Mouse (Mus musculus): ENCODE results near the gene Dact2.

The Dact2 gene

DNA sequence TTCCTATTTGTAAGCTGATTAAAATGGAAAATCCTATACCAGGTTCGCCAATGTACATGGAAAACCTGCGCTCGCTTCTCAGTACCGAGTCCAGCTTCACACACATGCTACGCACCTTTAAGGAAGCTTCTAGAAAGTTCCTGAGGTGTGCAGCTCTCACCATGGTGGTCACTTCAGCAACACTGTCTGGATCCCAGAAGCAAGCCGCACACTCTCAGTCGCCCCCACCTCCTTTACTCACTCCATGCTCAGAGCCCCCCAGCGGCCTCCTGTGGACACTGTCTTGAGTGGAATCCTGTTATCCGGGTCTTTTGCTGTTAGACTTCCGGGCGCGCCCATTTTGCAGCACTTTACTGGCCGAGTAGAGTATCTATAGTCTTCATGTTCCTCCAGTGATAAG is at the start of gene Dact2:
Gene Dact2 (minus strand): TSS at position 244 of the 400 bp plus-strand sequence.
- no peak for DNase-seq (ENCODE audit: low read depth, low spot score)

GRCm38 (mm10) chr17:14252456-14252855 is 48.4 kb upstream of the Dact2 start:
- DNase-seq (ENCODE audit: low read depth, low spot score): no peak

- no peak for DNase-seq (ENCODE audit: low read depth, low spot score)
These were observed 46.3 kb upstream of the Dact2 start for GRCm38 (mm10) chr17:14250401-14250800.

GRCm38 (mm10) chr17:14249595-14249994 is 45.5 kb upstream of the Dact2 start:
- no peak for DNase-seq (ENCODE audit: low read depth, low spot score)

- DNase-seq (ENCODE audit: low read depth, low spot score): no peak
These were observed 43.8 kb upstream of the Dact2 start for GRCm38 (mm10) chr17:14247931-14248330.

GRCm38 (mm10) chr17:14246266-14246665 is 42.2 kb upstream of the Dact2 start:
- DNase-seq (ENCODE audit: low read depth, low spot score): no peak

- DNase-seq (ENCODE audit: low read depth, low spot score): no peak
These were observed 40.3 kb upstream of the Dact2 start for GRCm38 (mm10) chr17:14244195-14244965.

DNA sequence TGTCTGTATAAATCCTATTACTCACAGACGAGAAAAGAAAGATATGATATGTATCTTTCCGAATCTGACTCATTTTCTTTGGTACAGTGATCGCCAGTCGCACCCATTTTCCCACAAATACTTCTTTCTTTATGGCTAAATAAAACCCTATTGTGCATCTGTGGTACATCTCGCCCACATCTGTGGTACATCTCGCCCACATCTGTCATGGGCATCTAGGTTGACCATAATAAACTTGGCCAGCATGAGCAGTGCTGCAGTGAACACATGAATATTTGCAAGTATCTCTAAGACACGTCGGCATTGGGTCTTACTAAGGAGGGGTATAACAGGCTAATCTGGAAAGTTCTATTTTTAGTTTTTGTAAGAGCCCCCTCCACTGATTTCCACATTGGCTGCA is 38.5 kb upstream of the Dact2 start:
- no peak for DNase-seq (ENCODE audit: low read depth, low spot score)

GRCm38 (mm10) chr17:14239960-14240359 is 35.9 kb upstream of the Dact2 start:
- DNase-seq (ENCODE audit: low read depth, low spot score): no peak

DNA sequence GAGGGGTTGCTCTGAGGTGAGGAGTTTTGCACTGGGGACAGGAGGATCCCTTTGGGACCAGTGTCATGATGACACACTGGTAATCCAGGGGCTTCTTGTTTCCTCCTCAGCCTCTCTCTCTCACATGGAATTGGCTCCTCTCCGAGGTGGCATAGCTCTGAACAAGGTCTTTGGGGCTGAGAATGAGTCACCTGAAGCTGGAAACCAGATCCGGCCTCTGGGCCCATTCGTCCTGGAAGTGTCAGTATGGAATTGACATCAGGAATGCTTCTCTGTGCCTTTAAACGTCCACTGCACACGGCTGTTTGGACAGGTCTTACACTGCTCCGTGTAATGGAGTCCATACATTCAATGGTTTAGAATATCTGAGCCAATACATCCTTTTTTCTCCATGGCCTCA is 33.0 kb upstream of the Dact2 start:
- DNase-seq (ENCODE audit: low read depth, low spot score): no peak

GRCm38 (mm10) chr17:14234774-14235389 is 30.8 kb upstream of the Dact2 start:
- DNase-seq (ENCODE audit: low read depth, low spot score): no peak

GRCm38 (mm10) chr17:14233658-14234057 is 29.6 kb upstream of the Dact2 start:
- no peak for DNase-seq (ENCODE audit: low read depth, low spot score)

DNA sequence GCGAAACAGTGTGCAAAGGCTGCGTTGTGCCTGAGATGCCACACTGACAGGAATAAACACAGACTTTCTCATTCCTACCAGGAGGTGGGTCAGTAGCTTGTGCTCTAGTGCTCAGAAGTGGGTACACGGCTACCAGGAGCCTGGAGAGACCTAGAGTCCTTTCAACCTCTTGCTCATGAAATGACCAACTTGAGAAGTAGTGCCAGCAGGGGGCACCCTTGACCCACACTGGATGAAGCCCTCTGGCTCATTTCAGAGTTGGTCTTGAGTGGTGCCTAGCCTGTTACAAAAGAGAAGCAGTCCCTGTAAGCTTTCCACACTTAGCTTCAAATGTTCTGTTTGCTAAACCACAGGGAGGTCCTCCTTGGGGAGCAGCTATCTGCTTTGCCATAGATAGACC is 28.5 kb upstream of the Dact2 start:
- DNase-seq (ENCODE audit: low read depth, low spot score): peak; percentile 20

DNA sequence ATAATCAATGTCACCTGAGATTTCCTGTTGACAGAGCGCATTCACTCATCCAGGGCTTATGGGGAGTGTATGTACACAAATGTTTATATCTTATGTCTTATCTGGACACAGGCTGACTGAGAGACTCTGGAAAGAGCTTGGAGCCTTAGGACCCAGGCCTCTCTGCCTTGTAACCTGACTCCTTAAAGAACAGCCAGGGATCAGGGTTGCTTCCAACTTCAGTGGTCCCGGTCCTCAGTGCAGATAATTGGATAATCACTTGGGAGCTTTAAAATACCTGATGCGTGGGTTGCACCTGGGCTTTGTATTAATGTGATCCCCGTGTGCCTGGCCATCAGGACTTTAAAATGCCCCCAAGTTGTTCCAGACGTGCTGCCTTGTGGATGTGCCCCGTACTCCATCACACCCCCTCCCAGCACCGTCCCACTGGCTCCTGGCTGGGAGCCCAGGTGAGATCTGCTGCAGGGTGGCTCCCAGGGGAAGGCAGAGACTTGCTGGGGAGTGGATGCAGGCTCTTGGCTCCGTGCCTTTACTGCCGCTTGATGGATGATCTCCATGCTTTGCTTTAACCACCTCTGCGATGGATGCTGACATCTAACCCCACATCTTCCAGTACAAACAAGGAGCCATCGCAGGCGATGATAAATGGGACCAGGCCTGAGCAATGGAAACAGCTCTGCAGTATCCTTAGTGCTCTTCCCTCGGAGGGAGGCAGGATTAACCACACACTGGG is 26.8 kb upstream of the Dact2 start:
- DNase-seq (ENCODE audit: low read depth, low spot score): no peak

- DNase-seq (ENCODE audit: low read depth, low spot score): no peak
These were observed 24.3 kb upstream of the Dact2 start for GRCm38 (mm10) chr17:14228381-14228780.

GRCm38 (mm10) chr17:14227601-14228000 is 23.5 kb upstream of the Dact2 start:
- DNase-seq (ENCODE audit: low read depth, low spot score): no peak

DNA sequence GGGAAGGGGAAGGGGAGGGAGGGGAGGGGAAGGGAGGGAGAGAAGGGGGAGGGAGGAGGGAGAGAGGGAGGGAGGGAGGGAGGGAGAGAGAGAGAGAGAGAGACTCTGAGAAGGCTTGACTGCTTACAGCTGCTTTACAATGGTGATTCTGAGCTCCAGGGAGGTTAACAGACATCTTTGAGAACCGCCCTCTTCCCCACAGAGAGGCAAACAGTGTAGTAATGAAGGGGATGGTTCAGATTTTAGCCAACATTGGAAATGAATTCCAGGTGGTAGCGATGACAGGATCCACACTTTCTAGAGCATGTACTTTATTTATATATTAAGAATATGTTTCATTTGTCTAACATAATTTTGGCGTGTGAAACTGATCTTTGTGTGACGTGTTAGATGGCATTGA is 22.7 kb upstream of the Dact2 start:
- no peak for DNase-seq (ENCODE audit: low read depth, low spot score)

- no peak for DNase-seq (ENCODE audit: low read depth, low spot score)
These were observed 22.0 kb upstream of the Dact2 start for GRCm38 (mm10) chr17:14225982-14226652.

- no peak for DNase-seq (ENCODE audit: low read depth, low spot score)
These were observed 17.9 kb upstream of the Dact2 start for GRCm38 (mm10) chr17:14221893-14222615.

DNA sequence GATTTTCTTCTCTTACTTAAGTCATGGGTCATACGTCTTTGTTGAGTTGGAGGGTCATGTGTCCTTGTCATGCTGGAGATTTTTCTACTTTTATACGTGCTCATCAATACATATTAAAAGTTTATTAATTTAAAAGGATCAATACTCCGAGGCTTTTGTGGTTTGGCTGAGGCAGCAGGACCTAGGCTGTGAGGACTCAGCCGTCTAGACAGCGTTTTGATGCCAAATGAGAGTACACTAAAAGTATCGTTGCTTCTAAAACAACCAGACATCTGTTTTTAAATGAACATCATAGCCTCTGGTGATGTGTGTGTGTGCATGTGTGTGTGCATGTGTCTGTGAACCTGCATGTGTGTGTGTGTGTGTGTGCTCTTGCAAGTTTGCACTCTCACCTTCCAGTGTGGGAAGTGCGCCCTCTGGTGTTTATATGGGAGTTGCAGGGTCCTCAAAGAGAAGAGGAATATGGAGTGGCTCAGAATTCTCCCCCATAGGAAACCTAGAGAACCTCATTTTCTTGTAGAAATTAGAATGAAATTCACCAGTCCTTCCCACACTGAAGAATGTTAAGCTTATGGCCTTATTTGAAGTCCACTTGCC is 16.6 kb upstream of the Dact2 start:
- DNase-seq (ENCODE audit: low read depth, low spot score): no peak

GRCm38 (mm10) chr17:14213976-14214529 is 9.9 kb upstream of the Dact2 start:
- DNase-seq (ENCODE audit: low read depth, low spot score): no peak

All from brain, embryonic 18.5 days (tissue).